Mouse (Mus musculus) frontal cortex, postnatal 14 days (tissue): ENCODE data around the gene Steap4.
A peak's percentile ranks its signal among the peaks of the same experiment; 100 is the strongest.
"Not testable (repeated sequence)": the region's sequence is repeated elsewhere in the genome, so short reads cannot be mapped to it uniquely, and the experiment has no call there.

Experiments used
- DNase-seq, 2 experiments: peaks; one replicate each; pipeline ENCODE4 v3.0.0; 2022; ENCODE audit warnings: low spot score in 2 of 2

Gene Steap4

DNA sequence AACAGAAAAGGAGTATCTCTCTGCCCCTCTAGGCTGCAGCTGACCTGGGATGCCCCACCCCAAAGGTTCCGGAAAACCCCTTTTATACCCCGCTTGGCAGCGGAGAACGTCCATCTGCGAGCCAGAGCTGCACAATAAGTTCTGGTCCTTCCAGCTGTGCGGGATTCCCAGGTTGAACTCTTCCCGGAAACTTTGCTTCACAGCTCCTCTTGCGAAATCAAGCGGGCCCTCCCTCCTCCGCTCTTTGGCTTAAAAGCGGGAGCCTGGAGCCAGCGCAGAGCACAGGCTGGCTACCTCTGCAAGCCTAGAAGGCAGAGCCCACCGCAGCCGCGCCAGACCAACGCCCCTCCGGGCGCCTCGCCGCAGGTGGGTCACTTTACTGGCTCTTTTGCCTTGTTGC, at the start of gene Steap4:
Gene Steap4 (plus strand): TSS at position 282 of the 400 bp plus-strand sequence.
- no peak for DNase-seq

- DNase-seq, result no peak
These were observed 48.3 kb upstream of the Steap4 start for GRCm38 (mm10) chr5:7911975-7912374.

DNA sequence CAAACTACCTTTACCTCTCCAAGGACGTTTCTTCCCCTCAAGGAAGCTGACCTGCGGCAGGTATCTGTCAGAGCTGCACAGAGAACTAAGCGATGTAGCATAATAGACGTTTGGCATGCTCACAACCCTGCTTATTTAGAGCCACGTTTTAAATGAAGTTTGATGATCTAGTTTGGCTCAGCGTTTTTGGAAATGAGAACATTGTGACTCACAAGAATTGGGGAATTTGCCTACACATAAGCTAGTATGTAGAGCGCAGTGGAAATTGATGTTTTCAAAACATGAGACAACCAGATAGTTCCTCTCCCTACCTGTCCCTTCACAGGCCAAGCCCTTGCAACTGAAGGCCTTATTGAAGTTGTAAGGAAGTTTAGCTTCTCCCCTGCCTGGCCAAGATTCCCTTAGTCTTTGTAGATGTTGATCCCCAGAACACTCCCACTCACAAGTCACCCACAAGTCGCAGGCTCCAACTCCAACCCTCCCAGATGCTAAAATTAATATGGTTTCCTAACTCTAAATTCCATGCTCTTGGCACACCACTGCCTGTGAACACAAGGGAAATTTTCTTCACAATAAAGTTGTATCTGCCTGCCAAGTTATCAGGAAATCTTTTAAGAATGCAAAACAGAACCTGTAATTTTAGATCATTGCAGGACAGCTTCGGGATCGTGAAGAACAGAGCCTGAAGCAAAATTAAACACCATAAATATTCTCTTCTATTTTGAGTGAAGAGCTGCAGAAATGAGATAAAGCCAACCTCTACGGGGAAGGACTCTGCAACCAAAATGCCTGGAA, 42.6 kb upstream of the Steap4 start:
- peak in 1 of 2 experiments; percentile 18 for DNase-seq

DNA sequence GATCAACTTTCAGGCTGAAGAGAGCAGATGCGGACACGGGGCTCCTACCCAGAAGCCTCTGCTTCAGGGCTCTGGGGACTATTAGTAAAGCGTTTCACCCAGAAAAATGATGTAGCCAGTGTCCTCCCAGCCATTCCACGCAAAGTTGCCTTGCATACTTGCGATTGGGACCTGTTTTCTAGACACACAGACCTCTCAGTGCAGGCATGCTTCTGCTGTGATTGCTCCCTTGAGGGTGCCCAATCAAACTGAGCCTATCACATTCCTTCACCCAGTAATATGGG, 42.0 kb upstream of the Steap4 start:
- peak in 1 of 2 experiments; percentile 8 for DNase-seq

DNA sequence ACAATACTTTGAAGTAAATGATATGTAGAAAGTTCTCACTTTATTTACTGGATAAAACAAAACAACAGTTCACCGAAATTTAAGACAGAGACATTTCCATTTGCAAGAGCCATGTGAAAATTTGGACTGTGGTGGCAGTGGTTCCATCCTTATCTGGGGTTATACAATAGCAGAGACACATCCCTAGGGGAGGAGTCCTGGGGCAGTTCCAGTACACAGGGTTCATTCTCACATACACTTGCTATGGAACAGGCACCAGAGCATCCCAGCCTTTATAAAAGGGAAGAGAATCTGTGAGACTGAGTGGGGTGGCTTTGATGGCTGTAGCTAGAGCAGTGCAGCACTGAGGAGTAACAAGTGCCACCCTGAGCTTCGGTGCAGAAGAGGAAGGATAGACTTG, 40.6 kb upstream of the Steap4 start:
- DNase-seq, result no peak

GRCm38 (mm10) chr5:7922751-7923150, 37.5 kb upstream of the Steap4 start:
- DNase-seq, result no peak

DNA sequence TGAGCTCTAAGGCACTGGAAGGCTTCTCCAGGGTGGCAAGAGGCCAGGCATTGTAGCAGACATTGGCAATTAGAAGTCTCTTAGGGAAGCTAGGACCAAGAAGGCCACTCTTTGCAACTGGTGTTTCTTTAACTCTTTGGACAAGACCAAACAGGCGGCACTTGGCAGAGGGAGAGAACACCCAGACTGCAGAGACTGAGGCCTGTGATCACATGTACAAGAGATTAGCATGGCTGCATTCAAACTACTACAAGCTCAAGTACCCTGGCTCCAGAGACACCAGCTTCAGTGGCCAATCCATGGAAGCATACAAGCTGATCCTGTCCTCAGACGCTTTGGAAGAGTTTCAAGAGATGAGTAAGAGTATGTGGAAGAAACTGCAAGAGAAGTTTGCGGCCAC, 36.6 kb upstream of the Steap4 start:
- DNase-seq, result no peak

GRCm38 (mm10) chr5:7932234-7933221, 27.7 kb upstream of the Steap4 start:
- DNase-seq, result no peak

GRCm38 (mm10) chr5:7933495-7933894, 26.8 kb upstream of the Steap4 start:
- DNase-seq, result not testable (repeated sequence)

GRCm38 (mm10) chr5:7933933-7934675, 26.2 kb upstream of the Steap4 start:
- DNase-seq, result no peak

DNA sequence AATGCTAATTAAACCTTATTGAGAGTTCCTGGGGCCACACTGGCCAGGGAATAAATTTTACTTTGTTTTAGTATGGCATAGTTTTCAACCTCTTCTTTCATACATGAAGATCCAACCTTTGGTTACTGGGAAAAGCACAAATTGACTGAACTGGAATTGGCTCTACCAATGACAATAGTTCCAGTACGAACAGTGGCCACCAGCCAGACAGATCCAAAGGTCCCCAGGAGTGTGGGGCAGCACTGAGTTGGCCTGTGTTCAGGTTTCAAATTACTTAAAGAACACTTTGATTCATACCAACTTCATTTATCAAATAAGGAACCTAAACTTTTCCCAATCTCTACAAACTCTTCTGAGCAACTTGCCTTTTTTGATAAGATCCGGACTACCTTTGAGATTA, 5.4 kb upstream of the Steap4 start:
- no peak for DNase-seq

GRCm38 (mm10) chr5:7955371-7955966, 4.8 kb upstream of the Steap4 start:
- DNase-seq, result no peak

GRCm38 (mm10) chr5:7958061-7958460, 2.2 kb upstream of the Steap4 start:
- no peak for DNase-seq

DNA sequence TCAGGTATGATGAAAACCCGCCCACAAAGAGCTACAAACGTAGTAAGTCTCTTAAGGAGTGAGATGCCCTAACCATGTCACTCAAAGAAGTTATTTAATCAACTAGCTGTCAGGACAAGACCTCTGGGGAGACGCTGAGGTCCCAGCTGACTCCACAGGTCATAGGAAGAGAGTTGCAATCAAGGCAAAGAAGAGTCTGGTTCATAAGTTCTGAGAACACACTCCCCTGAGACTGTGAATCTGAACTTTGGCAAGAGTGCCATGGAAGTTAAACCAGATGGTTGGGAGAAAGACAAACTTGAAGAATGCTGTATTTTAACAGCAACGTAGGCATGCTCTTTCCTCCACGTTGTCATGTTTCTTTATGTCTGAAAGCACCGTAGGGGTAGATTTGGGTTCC, 971 bp upstream of the Steap4 start:
- no peak for DNase-seq

GRCm38 (mm10) chr5:7961113-7961512, 856 bp downstream of the Steap4 start:
- DNase-seq, result no peak

DNA sequence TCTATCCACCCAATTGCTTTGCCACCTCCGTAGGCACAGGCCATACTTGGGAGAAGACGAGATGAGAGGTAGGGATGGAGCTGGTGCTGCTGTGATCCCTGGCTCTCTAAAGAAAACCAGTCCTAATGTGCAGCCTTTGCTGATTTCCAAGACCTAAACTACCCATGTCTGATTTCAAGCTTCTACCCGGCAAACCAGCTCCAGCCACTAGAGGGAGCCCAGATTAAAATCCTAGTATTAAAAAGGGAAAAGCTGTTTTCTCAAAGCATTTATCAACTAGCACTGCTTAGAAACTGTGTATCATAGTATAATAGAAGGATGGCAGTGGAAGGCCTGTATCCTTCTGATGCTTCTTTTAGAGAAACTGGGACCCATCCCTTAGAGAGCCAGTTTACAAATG, 5.0 kb downstream of the Steap4 start:
- peak in 1 of 2 experiments; percentile 54 for DNase-seq

DNA sequence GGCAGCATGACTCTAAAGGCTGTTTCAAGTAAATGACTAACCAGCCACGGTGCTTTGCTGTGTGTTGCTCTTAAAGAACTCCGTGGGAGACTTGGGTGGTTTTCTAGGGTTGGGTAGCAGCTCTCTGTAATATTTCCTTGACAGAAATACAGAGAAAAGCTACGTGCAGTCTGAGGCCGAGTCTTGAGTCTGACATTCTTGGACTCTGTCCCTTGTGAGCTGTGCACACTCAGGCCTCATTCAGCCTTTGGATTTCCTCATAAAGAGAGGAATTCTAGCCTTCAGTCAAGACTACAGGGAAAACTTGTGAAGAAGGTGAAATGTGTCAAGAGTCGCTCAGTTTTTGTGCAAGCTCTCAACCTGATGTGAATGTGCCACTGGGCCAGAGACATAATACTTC, 7.9 kb downstream of the Steap4 start:
- no peak for DNase-seq

DNA sequence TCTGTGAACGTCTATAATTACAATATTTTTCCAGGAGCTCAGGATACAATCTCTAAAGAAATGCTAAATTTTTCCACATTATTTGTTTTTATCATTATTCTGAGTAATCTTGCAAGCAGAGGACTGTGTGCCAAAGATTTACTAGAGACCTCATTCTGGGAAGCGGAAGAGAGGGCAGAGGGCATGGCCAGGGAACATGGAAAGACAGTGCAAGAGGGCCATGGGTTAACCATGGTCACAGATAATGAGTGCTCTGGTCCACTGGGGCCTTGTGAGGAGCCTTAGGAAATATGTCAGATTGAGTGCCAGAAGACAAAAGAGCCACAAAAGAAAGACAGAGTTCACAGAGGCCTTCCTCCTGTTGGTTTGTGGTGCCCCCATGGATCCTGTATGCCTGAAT, 12.0 kb downstream of the Steap4 start:
- DNase-seq, result no peak

GRCm38 (mm10) chr5:7974522-7975197, 14.4 kb downstream of the Steap4 start:
- DNase-seq, result no peak

- DNase-seq, result no peak
These were observed 20.3 kb downstream of the Steap4 start for GRCm38 (mm10) chr5:7980586-7980985.

- no peak for DNase-seq
These were observed 27.7 kb downstream of the Steap4 start for GRCm38 (mm10) chr5:7987962-7988361.
